Mouse (Mus musculus): Measurements from ENCODE around the gene Arhgap31.

Gene Arhgap31

DNA sequence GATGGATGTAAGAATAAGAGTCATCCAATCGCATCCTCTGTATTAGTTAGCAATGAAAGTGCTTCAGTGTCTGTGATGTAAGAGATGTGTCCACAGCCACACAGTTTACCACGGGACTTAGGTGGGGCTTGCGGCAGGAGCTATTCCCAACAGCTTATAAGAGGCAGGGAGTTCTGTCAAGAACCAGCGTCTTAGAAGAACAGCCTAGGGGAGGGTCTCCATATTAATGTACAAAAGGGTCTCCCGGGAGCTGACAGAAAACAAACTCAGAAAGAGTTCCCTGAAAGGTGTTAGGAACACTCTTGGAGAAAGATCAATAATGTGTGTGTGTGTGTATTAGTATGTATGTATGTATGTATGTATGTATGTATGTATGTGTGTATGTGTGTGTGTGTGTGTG lies 60.4 kb downstream of the Arhgap31 start:
- DNase-seq (ENCODE audit: low read depth, low spot score) = no peak

DNA sequence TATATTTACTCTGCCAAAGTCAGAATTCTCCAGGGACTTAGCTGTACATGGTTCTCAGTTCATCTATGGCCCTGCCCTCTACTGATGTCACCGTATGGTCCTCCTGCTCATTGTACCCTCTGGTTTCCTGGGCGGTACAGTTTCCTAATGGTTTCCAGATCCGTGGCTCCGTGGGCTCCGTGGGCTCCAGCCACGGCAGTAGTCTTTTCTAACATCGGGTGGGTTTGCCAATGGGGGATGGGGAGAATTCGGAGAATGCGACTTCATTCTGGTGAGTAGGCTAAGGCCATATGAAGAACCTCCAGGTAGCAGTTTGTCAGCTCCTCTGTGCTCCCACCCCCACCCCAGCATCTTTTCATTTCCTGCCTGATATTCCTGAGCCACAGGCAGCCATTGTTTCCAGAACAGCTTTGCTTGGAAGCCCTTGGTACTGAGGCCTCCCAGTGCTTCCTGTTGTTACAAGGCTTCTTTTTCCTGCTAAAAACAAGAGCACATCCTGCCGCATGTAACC lies 61.3 kb downstream of the Arhgap31 start:
- no peak for DNase-seq (ENCODE audit: low read depth, low spot score)

GRCm38 (mm10) chr16:38651306-38651705 lies 61.8 kb downstream of the Arhgap31 start:
- no peak for DNase-seq (ENCODE audit: low read depth, low spot score)

DNA sequence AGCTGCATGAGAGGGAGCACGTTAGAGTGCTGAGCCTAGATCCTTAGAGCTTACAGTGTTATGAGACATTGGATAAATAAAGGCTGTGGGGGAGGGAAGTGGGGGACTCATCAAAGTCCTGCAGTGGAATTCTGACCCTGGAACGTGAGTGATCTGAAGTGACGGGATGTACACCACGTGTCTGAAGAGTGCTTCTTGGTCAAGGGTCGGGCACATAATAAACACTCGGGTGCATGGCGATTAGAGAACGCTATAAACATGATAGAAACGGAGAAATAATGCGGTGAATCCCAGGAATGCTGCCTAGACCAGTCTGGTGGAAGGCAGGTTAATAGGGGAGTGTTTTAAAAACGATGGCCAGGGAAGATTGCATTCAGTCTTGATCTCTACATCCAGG lies 63.6 kb downstream of the Arhgap31 start:
- DNase-seq (ENCODE audit: low read depth, low spot score) = no peak

DNA sequence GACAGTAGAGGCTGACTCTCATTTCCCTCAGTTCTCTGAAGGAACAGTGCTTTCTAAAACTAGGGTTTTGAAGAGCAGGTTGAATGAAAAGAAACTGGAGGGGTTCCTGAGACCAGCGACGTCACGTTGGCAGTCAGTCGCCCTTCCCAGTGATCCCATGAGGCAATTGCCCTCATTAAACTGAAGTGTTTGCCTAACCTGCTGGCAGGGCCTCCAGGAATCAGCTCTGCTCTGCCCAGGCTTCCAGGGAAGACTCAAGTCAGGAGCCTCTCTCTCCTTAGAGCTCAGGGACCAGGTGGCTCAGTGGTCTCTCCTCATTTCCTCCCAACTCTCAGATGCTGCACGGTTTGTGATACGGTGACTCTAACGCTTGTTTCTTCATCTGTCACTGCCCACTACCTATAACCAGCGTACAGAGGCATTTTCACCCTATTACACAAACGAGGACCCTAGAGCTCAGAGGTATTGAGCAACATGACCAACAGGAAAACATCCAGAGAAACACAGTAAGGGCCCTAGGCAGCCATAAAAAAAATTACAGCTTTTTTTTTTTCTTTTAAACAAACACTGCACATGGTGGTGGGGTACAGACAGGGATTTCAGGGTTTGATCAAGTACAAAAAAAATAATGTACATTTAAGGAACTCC lies 64.2 kb downstream of the Arhgap31 start:
- DNase-seq (ENCODE audit: low read depth, low spot score) = no peak

DNA sequence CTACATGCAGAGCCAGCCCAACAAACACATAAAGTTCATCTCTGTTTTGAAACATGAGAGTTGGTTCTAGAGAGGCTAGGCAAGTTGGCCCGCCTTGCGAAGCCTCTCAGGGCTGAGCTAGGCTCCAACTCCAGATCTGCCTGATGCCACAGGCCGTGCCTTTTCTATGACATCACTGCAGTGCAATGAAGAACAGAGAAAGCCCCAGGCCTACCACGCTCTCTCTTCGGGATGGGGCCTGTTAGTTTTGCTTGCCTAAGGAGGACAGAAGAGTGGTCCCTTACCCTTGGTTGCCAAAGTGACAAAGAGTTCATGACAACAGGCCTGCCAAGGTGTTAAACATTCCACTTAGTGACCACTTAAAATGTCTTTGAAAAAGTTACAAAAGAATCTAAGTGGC lies 64.9 kb downstream of the Arhgap31 start:
- no peak for DNase-seq (ENCODE audit: low read depth, low spot score)

DNA sequence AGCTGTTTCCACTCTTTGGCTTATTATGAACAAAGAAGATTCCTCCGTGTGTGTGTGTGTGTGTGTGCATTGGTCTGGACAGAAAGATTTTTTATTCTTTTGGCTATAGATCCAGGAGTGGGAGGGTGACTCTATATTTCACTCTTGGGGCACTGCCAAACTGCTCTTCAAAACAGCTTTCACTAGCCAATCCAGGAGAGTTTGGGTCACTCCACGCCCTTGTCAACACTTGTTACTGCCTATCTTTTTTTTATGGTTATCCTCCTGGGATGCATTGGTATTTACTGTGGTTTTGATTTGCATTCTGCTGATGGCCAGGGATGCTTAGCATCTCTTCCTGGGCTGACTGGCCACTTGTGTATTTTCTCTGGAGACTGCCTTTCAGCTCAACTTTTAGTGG lies 68.6 kb downstream of the Arhgap31 start:
- DNase-seq (ENCODE audit: low read depth, low spot score) = no peak

DNA sequence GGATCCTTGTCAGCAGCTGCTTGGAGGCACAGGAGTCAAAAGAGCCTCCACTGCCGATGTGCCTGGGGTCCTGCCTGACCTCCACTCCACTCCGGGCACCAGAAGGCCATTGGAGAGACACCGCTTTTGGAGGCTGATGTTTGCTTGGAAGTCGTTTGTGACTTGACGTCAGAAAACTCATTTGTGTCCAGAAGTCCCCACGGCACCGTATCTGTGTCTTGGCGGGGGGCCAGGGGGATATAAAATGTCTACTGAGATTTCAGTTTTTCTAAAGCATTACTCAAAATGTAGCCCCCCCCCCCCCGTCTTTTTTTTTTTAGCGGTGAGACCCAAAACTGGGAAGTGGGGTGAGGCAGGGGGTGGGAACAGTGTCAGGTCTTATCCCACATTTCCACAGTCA lies 76.0 kb downstream of the Arhgap31 start:
- DNase-seq (ENCODE audit: low read depth, low spot score) = no peak

DNA sequence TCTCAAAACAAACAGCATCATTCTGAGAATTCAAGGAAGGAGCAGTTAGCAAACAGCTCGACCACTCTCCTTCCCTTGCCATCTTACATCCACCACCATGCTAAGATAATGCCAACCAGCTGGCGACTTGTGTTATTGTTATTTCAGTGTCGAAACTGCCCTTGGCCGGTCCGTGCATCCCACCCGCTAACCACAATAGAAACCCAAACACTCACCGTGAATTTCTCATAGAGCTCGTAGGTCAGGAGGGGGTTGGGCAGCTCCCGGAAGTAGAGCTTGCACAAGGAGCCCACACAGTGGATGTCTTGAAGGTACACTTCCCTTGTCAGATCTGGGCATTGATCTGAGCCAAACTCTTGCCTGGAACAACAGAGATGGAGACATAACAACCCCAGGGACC lies 76.4 kb downstream of the Arhgap31 start:
- DNase-seq (ENCODE audit: low read depth, low spot score) = no peak

- no peak for DNase-seq (ENCODE audit: low read depth, low spot score)
Observed at GRCm38 (mm10) chr16:38635833-38636390, 77.2 kb downstream of the Arhgap31 start.

DNA sequence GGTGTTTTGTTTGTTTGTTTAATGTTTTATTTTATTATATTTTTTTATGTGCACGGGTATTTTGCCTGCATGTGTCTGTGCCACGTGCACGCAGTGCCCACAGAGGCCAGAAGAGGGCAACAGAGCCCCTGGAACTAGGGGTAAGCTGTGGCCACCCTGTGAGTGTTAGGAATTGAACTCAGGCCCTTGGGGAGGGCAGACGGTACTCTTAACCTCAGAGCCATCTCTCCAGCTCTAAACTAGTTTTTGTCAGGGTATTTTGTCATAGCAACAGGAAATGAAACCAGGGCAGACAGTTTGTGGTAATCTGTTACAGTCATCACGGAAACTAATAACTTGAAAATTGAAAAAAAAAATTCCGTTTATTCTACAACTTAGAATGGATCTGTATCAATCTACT lies 80.9 kb downstream of the Arhgap31 start:
- no peak for DNase-seq (ENCODE audit: low read depth, low spot score)

- DNase-seq (ENCODE audit: low read depth, low spot score) = no peak
Observed at GRCm38 (mm10) chr16:38625811-38626369, 87.2 kb downstream of the Arhgap31 start.

DNA sequence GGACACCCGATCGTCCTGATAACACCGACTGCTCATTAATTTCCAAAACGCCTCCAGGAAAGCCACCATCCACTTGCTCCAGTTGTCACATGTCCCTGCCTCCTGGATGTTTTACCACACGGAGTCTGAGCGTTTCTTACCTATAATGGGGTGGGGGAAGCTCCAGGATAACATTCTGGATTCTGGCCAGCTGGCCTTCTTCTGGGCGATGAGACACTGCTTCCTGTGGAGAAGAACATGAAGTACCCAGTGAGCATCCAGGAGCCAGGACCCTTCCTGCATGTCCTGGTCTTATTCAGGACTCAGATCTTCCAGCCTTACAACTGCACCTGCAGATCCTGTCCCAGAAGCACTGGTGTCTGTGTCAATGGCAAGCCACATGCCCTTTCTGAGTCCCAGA lies 87.7 kb downstream of the Arhgap31 start:
- no peak for DNase-seq (ENCODE audit: low read depth, low spot score)

DNA sequence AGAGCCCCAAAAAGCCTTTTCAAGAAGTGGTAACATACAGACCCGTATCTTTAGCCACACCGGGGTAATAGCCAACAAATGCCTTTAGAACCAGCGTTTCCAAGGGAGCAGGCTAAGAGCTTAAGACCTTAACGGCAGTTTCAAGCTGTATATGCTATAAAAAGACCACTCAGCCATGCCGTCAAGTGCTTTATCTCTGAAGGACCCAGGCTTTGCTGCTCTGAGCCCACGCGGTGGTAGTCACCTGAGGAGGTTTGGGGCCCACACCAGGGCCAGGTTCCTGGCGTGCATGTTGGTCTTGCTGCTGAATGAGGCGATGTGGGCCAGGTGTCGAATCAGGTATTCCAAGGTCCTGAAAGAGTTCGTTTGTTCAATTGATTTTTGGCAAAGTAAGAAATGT lies 88.8 kb downstream of the Arhgap31 start:
- DNase-seq (ENCODE audit: low read depth, low spot score) = no peak

GRCm38 (mm10) chr16:38622283-38622682 lies 90.8 kb downstream of the Arhgap31 start:
- no peak for DNase-seq (ENCODE audit: low read depth, low spot score)

- no peak for DNase-seq (ENCODE audit: low read depth, low spot score)
Observed at GRCm38 (mm10) chr16:38620696-38621450, 92.2 kb downstream of the Arhgap31 start.

DNA sequence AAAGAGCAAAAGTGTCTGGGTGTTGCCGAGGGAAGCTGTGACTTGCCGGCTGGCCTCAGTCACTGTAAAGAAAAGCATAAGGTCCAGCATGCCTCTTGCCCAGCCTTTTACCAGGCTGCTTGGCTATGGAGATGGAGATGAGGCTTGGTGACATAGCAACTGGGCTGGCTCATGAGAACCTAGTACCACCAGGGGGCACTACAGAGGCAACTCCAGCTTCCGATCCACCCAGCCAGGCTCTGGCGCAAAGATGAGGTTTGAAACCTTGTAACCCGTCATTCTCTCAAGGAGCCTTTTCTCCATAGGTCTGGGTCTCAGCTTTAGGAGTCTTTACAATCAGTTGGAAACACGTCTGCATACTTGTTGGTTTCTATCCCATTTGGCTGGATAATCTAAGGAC lies 94.0 kb downstream of the Arhgap31 start:
- DNase-seq (ENCODE audit: low read depth, low spot score) = peak; percentile 56

DNA sequence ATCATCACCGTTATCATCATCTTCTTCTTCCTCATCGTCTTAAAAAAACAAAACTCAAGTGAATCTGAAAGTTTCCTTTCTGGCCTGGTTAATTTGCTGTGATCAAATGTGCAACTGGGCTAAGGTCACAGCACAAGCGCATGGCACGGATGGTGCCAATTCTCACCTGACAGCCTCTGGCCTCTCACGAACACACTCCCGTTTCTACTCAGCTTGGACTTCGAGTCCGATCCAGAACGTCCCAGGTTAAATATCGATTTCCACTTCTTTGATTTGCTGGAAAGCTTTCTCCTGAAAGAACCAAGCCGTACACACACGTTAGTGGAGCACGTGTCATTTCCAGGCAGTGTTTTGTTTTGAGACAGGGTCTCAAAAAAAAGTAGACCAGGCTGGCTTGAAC lies 95.1 kb downstream of the Arhgap31 start:
- no peak for DNase-seq (ENCODE audit: low read depth, low spot score)

DNA sequence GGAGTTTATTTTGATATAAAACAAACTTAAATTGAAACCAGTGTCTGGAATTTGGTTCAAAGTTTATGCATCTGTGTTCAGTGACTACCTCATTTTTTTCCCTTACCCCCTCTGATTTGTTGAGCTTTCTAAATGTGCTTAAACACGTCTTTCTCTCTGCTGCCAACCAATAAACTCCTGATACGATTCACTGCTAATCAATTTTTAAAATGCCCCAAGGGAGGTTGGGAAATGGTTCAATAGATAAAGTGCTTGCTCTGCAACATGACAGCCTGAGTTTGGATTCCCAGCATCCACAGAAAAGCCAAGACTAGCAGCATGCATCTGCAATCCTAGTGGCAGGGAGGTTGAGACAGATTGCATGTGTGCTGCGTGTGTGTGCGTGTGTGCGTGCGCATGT lies 99.4 kb downstream of the Arhgap31 start:
- no peak for DNase-seq (ENCODE audit: low read depth, low spot score)

DNA sequence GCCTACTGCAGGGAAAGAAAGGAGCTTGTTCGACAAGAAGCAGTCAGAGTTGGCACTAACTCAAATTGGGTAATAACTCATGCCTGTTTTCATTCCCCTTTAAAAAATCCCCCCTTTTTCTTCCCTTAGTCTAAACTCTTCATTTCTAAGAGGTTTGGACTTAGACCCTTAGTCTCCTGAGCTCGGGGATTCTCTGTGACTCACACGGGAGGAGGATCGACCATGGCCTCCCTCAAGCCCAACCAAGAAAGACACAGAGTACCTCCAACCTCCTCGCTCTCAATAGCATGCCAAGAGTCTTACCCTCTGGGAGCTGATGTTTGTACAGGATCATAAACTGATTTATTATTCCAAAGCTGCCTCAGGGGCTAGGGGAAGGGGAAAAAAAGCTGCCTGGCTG lies 100.4 kb downstream of the Arhgap31 start:
- DNase-seq (ENCODE audit: low read depth, low spot score) = no peak

- DNase-seq (ENCODE audit: low read depth, low spot score) = no peak
Observed at GRCm38 (mm10) chr16:38609092-38609491, 104.0 kb downstream of the Arhgap31 start.

GRCm38 (mm10) chr16:38608687-38609086 lies 104.4 kb downstream of the Arhgap31 start:
- no peak for DNase-seq (ENCODE audit: low read depth, low spot score)

DNA sequence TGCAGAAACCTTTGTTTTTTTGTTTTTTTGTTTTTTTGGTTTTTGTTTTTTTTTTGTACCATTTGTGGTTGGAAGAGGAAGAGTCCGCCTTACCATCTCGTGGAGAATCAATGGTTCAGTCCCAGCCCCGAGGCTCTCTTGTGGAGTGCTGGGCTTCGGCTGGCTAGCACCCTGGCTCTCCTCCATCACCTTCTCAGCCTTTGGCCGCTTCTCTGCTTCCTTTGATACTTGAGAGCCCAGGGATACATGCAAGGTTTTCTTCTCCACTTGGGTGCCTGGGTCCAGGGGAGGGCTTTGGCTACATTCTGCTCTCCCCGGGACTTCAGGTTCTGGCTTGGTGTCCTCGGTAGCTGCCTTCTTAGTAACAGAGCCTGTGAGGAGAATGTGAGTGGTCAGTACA lies 106.6 kb downstream of the Arhgap31 start:
- no peak for DNase-seq (ENCODE audit: low read depth, low spot score)
